Mouse (Mus musculus): ENCODE results near the gene Leng1. TPM values are rescaled to one million over a fixed set of nuclear protein-coding genes. Genes with fewer than 3 reads are reported as not detected.

Leng1 gene
- total and polyA plus RNA-seq, 3 experiments = 5.8 to 8.5 (median 6.7) TPM

DNA sequence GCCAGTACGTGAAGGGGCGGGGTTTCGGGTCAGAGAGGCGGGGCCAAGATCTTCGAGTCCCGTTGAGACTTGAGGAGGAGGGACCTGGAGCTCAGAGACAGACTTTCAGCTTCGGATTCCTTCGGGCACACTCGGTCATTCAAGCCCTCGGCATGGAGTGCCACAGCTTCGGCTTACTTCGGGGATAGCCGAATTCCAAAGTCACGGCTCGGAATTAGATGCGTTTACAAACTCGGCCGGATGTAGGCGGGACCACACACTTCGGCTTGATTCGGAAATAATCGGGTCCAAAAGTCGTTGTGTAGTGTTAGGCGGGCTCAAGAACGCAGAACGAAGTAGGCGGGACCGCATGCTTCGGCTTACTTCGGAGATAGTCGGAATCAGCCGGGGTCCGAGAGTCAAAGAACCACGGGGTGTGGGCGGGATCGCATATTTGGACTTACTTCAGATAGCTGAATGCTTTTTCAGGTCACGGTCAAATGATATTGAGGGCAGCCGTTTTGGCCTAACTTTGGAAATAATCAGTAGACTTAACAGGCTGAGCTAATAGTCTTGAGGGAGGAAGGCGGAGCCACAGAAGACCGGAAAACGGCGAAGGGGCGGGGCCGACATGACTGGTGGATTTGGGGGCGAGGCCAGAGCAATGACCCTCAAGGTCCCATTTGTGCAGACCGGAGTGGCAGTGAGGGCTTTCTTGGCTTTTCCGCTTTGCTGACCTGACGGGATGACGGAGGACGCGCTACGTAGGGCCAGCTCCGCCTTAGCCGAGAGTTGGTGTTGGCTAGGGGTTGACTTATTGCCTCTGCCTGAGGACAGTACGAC is 27.6 kb upstream of the Leng1 start, which contains the start of gene Mboat7 (continued):
- no peak for TF ChIP-seq USF1 (IDR thresholded peaks at IDR 0.05; ENCODE audit: low read depth, low read length)

DNA sequence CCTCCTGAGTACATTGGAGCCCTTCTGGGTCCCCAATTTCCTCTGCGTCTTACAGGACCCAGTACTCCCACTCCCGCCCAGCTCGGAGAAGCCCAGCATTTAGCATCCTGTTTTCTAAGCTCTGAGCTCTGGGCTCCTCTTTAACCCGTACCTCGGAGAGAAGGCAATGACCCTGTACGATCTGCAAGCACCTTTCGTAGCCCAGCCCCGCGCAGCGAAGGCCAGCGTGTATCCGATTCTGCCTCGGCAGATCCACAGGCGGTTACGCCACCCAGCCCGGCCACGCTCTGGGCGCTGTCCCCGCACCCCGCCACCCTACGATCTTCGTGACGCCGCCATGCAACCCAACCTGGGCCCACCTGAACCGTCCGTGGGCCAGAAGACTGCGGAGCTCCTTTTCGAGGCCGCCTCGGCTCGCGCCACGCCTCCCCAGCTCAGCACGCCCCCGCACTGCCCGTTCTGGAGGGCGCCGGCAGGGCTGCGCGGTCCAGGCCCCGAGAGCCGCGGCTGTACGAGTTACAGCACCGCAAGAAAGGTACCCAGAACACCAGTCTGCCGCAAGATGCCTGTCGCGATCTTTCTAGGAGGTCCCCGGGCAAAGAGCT is 26.8 kb upstream of the Leng1 start, which contains the start of gene Tsen34:
Tsen34 (plus strand) TSS at position 482 of the 605 bp plus-strand sequence.
- in situ Hi-C loops (cut with MboI; ENCODE audit: low pct_ligation_motif_present, low pct_unique_long_range_greater_than_20kb, low sequenced_read_pairs) = no loop called here
- H3K4me1 ChIP-seq (ENCODE audit: control insufficient read depth in 1 of 2, insufficient read depth in 2 of 2) = peaks cover 0 to 27% of the 10 kb centered on the region in 2 experiments; a peak in 3 of 4 replicates
- DNase-seq (ENCODE audit: extremely low read depth) = peak; percentile 23
- no peak for TF ChIP-seq ETS1 (conservative IDR thresholded peaks at IDR 0.05; ENCODE audit: low read depth, low read length)
- TF ChIP-seq MYC (IDR thresholded peaks at IDR 0.05; ENCODE audit: low read depth, low read length) = no peak
- TF ChIP-seq MXI1 (IDR thresholded peaks at IDR 0.05; ENCODE audit: low read depth, low read length) = peak; percentile 78
- TF ChIP-seq TBP (conservative IDR thresholded peaks at IDR 0.05; ENCODE audit: low read depth, low read length) = no peak
- no peak for TF ChIP-seq MAFK (IDR thresholded peaks at IDR 0.05; ENCODE audit: insufficient replicate concordance, low read length)
- peak; percentile 30; the same call in 1 of the 2 replicates for TF ChIP-seq CHD1 (IDR thresholded peaks at IDR 0.05; ENCODE audit: low read depth, low read length)
- no peak for TF ChIP-seq NRF1 (IDR thresholded peaks at IDR 0.05; ENCODE audit: low read depth, low read length)
- peak; percentile 63; the same call in 1 of the 2 replicates for TF ChIP-seq TCF12 (IDR thresholded peaks at IDR 0.05; ENCODE audit: low read depth, low read length)
- TF ChIP-seq POLR2A (IDR thresholded peaks at IDR 0.05; ENCODE audit: low read depth, low read length) = no peak
- no peak for TF ChIP-seq POLR2AphosphoS2 (IDR thresholded peaks at IDR 0.05; ENCODE audit: low read depth, low read length)
- TF ChIP-seq SIN3A (IDR thresholded peaks at IDR 0.05; ENCODE audit: low read length) = peak; percentile 53; the same call in 1 of the 2 replicates
- no peak for TF ChIP-seq NELFE (IDR thresholded peaks at IDR 0.05; ENCODE audit: low read depth, low read length)
- TF ChIP-seq ZNF384 (IDR thresholded peaks at IDR 0.05; ENCODE audit: low read depth, low read length) = no peak
- TF ChIP-seq KAT2A (IDR thresholded peaks at IDR 0.05; ENCODE audit: insufficient replicate concordance, low read length) = no peak
- no peak; the same call in 1 of the 2 replicates for TF ChIP-seq UBTF (IDR thresholded peaks at IDR 0.05; ENCODE audit: low read depth, low read length)
- peak; percentile 3; the same call in 1 of the 2 replicates for TF ChIP-seq MAX (IDR thresholded peaks at IDR 0.05; ENCODE audit: low read length)
- TF ChIP-seq ZKSCAN1 (IDR thresholded peaks at IDR 0.05; ENCODE audit: borderline replicate concordance, low read depth, low read length) = no peak
- TF ChIP-seq EP300 (IDR thresholded peaks at IDR 0.05; ENCODE audit: low read length) = no peak
- TF ChIP-seq ZMIZ1 (IDR thresholded peaks at IDR 0.05; ENCODE audit: low read depth, low read length) = no peak
- no peak for TF ChIP-seq USF1 (IDR thresholded peaks at IDR 0.05; ENCODE audit: low read depth, low read length)
- TF ChIP-seq USF2 (conservative IDR thresholded peaks at IDR 0.05; ENCODE audit: low read depth, low read length) = no peak
- no peak for TF ChIP-seq RCOR1 (conservative IDR thresholded peaks at IDR 0.05; ENCODE audit: low read depth, low read length)
- TF ChIP-seq ZC3H11A (IDR thresholded peaks at IDR 0.05; ENCODE audit: low read depth, low read length) = no peak
- TF ChIP-seq CHD2 (IDR thresholded peaks at IDR 0.05; ENCODE audit: low read length) = peak; percentile 23; the same call in 1 of the 2 replicates
- TF ChIP-seq ELF1 (IDR thresholded peaks at IDR 0.05; ENCODE audit: low read depth, low read length) = no peak
- TF ChIP-seq RAD21 (IDR thresholded peaks at IDR 0.05; ENCODE audit: low read depth, low read length) = peak; percentile 39
- TF ChIP-seq MEF2A (IDR thresholded peaks at IDR 0.05; ENCODE audit: borderline replicate concordance, low read depth, low read length) = no peak
- TF ChIP-seq JUND (conservative IDR thresholded peaks at IDR 0.05; ENCODE audit: low read depth, low read length) = no peak
- TF ChIP-seq JUN (IDR thresholded peaks at IDR 0.05; ENCODE audit: insufficient read depth, low read depth, low read length) = no peak
- TF ChIP-seq MAZ (IDR thresholded peaks at IDR 0.05; ENCODE audit: low read depth, low read length) = peak; percentile 19; the same call in 1 of the 2 replicates
- peak in 1 of 2 experiments; percentile 46; a peak in 2 of 4 replicates for TF ChIP-seq CTCF (conservative IDR thresholded peaks at IDR 0.05 in 1 of 2, IDR thresholded peaks at IDR 0.05 in 1 of 2; ENCODE audit: low read depth in 2 of 2, low read length in 2 of 2)
- no peak for TF ChIP-seq IRF4 (IDR thresholded peaks at IDR 0.05; ENCODE audit: low read depth, low read length)
- no peak for TF ChIP-seq GABPA (IDR thresholded peaks at IDR 0.05; ENCODE audit: insufficient replicate concordance, low read depth, low read length)
- TF ChIP-seq HCFC1 (IDR thresholded peaks at IDR 0.05; ENCODE audit: low read depth, low read length) = no peak; the same call in none of the 2 replicates
- H3K27ac ChIP-seq (ENCODE audit: insufficient read depth, low read depth) = peak within 1 kb of the TSS; percentile 89
- H3K79me2 ChIP-seq (replicated peaks; ENCODE audit: control insufficient read depth, extremely low read depth, insufficient read depth, poor library complexity, severe bottlenecking) = peaks cover 13% of the 10 kb centered on the region
- H3K9me3 ChIP-seq (replicated peaks; ENCODE audit: low read length) = no peaks in the 10 kb centered on the region
- peak within 1 kb of the TSS; percentile 63 to 100 (median 77) for H3K4me3 ChIP-seq (replicated peaks in 1 of 3; ENCODE audit: low read depth in 2 of 3, low read length in 2 of 3, poor library complexity in 1 of 3)
- peak within 1 kb of the TSS; percentile 93 for H3K9ac ChIP-seq (ENCODE audit: insufficient read depth, low read depth)
- dilution Hi-C loops (cut with MboI; ENCODE audit: extremely low pct_ligation_motif_present, extremely low pct_unique_long_range_greater_than_20kb, low sequenced_read_pairs) = no loop called here
- peaks cover 8 to 44% of the 10 kb centered on the region in 2 experiments for H3K36me3 ChIP-seq (replicated peaks in 1 of 2; ENCODE audit: control insufficient read depth in 1 of 2, insufficient read depth in 1 of 2, low read length in 1 of 2)
- no peaks in the 10 kb centered on the region for H3K27me3 ChIP-seq (replicated peaks)
- peak within 1 kb of the TSS; percentile 85 for H3K4me2 ChIP-seq (ENCODE audit: insufficient read depth, low read depth, poor library complexity, severe bottlenecking)

All from CH12.LX (cell line).